Mouse (Mus musculus): ENCODE measurements at regions not wholly inside any gene's neighbourhood (a gene's known extent, or its start where the extent isn't known, plus 50 kb on each side); places are given as distances from the start of the nearest gene placed in this dataset.

- DNase-seq (ENCODE audit: low read depth, low spot score): no peak
Observed at GRCm38 (mm10) chr13:48436659-48437345, 76.4 kb downstream of the Zfp169 start.

All from telencephalon, adult 2 months (tissue).